Mouse (Mus musculus) hindbrain, embryonic 15.5 days (tissue): ENCODE measurements around the gene Stk38. TPM values are rescaled to one million over a fixed set of nuclear protein-coding genes. Genes with fewer than 3 reads are reported as not detected.
A peak's percentile ranks its signal among the peaks of the same experiment; 100 is the strongest.
"Not testable (repeated sequence)": the region's sequence is repeated elsewhere in the genome, so short reads cannot be mapped to it uniquely, and the experiment has no call there.

Experiments used
- ATAC-seq: fragments of 200-750 bp; cut with Nextera tagmentation; 2 replicates; pipeline ENCODE4 v1.8.0; 2017; ENCODE audit warnings: low read depth, moderate number of reproducible peaks, moderate TSS enrichment; ENCODE audit not compliant: low FRiP score
- H3K27ac ChIP-seq: fragments of 300-500 bp; sonication (generic); replicated peaks from 2 replicates; pipeline ENCODE4 v1.5.1; 2015; ENCODE audit warnings: mild to moderate bottlenecking, inconsistent platforms
- H3K27me3 ChIP-seq: fragments of 300-500 bp; sonication (generic); 2 replicates; pipeline ENCODE4 v1.6.1; 2015; ENCODE audit warnings: control low read depth, inconsistent platforms
- H3K36me3 ChIP-seq: fragments of 300-500 bp; sonication (generic); 2 replicates; pipeline ENCODE4 v1.6.1; 2015; ENCODE audit warnings: control low read depth, inconsistent platforms
- H3K4me1 ChIP-seq: fragments of 300-500 bp; sonication (generic); replicated peaks from 2 replicates; pipeline ENCODE4 v1.6.1; 2015; ENCODE audit warnings: control low read depth, inconsistent platforms
- H3K4me2 ChIP-seq: fragments of 300-500 bp; sonication (generic); 2 replicates; pipeline ENCODE4 v1.6.1; 2015; ENCODE audit warnings: moderate library complexity, mild to moderate bottlenecking, inconsistent platforms
- H3K4me3 ChIP-seq: fragments of 300-500 bp; sonication (generic); 2 replicates; pipeline ENCODE4 v1.5.1; 2015; ENCODE audit warnings: mild to moderate bottlenecking, inconsistent platforms
- H3K9ac ChIP-seq: fragments of 300-500 bp; sonication (generic); 2 replicates; pipeline ENCODE4 v1.6.1; 2015; ENCODE audit warnings: inconsistent platforms
- H3K9me3 ChIP-seq: fragments of 300-500 bp; sonication (generic); 2 replicates; pipeline ENCODE4 v1.6.1; 2016; ENCODE audit warnings: control low read depth, inconsistent platforms
- WGBS: fragments of 180-500 bp; shearing (Covaris S2); methylation state at CpG from one replicate; pipeline ENCODE4 v1.1.7; 2015; 5-methylcytosine and 5-hydroxymethylcytosine counted together
- polyA plus RNA-seq: library from polyadenylated mRNA; unstranded; fragments of >200 nt; fragmentation: Nextera tagmentation; extraction: Ambion mirVana; gene quantifications from 2 replicates; pipeline ENCODE4 v1.2.1, GENCODE M21; 2015

Stk38 gene
- polyA plus RNA-seq, 1 experiment from 2014 or later, result 83.0 TPM

GRCm38 (mm10) chr17:29033569-29034061 lies 25.8 kb upstream of the Stk38 start:
- Histone ChIP-seq H3K36me3 (peaks cover 22% of the 10 kb centered on the region), H3K4me3 (peak overlapping the region; percentile 67), H3K4me1 (peaks cover 47% of the 10 kb centered on the region), H3K4me2 (peak overlapping the region; percentile 98), H3K9me3 (no peaks in the 10 kb centered on the region), H3K9ac (peak overlapping the region; percentile 88), H3K27ac (peak overlapping the region; percentile 98), H3K27me3 (no peaks in the 10 kb centered on the region)
- no peak for ATAC-seq
- under 1% methylated on average over 6 of the region's 6 CpGs for whole genome bisulfite sequencing

GRCm38 (mm10) chr17:29032274-29033069 lies 24.7 kb upstream of the Stk38 start, which contains the start of gene Srsf3:
Gene Srsf3, plus strand, starts transcription at chr17:29032628.
- H3K4me2 ChIP-seq, result peak within 1 kb of the TSS; percentile 98
- H3K4me1 ChIP-seq, result peaks cover 39% of the 10 kb centered on the region
- H3K9me3 ChIP-seq, result no peaks in the 10 kb centered on the region
- H3K36me3 ChIP-seq, result peaks cover 13% of the 10 kb centered on the region
- peak within 1 kb of the TSS; percentile 98 for H3K27ac ChIP-seq
- H3K4me3 ChIP-seq, result peak within 1 kb of the TSS; percentile 67
- peak within 1 kb of the TSS; percentile 89 for H3K9ac ChIP-seq
- no peaks in the 10 kb centered on the region for H3K27me3 ChIP-seq
- ATAC-seq, result peak; percentile 99
- WGBS, result under 1% methylated on average over 77 of the region's 77 CpGs

DNA sequence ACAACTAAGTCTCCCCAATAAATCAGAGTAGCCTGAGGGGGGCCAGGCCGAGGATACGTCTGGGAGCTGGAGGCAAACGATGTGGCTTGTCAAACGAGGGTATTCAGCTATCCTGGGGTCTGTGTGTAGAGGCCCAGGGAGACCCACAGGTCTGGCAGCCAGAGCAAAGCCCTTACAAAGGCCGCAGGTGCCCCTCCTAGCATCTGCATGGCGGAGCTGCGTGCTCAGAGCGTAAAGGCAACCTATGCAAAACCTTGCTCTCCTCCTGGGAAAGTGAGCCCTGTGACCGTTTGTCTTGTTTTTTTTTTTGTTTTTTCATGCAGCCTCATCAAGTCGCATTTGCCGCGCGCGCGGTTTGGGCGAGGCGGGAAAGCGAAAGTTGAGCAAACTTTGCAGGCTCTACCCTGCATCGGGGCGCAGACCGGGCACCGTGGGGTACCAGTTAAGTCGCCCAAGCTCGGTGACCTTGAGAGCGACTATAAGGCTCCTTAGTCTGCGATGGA lies 24.0 kb upstream of the Stk38 start:
- H3K27me3 ChIP-seq, result no peaks in the 10 kb centered on the region
- WGBS, result under 1% methylated on average over 26 of the region's 26 CpGs
- H3K27ac ChIP-seq, result peak overlapping the region; percentile 98
- H3K9me3 ChIP-seq, result no peaks in the 10 kb centered on the region
- peaks cover 32% of the 10 kb centered on the region for H3K4me1 ChIP-seq
- H3K4me3 ChIP-seq, result peak overlapping the region; percentile 67
- H3K9ac ChIP-seq, result peak overlapping the region; percentile 89
- H3K4me2 ChIP-seq, result peak overlapping the region; percentile 84
- peaks cover 6% of the 10 kb centered on the region for H3K36me3 ChIP-seq
- ATAC-seq, result no peak

DNA sequence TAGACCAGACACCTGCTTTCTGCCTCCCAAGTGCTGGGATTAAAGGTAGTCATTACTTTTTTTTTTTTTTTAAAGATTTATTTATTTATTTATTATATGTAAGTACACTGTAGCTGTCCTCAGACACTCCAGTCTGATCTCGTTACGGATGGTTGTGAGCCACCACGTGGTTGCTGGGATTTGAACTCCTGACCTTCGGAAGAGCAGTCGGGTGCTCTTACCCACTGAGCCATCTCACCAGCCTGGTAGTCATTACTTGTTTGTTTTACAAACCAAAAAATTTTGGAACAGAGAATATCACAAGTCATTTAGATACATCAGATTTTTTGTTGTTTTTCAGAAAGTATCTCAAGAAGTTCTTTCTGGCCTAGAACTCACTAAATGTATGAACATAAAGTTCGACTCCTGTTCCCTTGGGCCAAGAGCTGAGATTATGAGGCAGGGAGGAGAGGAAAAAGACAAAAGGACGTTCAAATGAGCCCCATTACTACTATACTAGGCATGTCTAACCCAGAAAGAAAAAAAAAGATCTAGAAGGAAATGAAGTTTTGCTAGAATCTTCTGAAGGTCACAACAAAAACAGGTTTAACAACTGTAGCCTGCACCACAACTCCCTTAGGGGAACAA lies 23.4 kb upstream of the Stk38 start:
- 54% methylated on average over 7 of the region's 7 CpGs for WGBS
- not testable (repeated sequence) for ATAC-seq, H3K36me3 ChIP-seq

GRCm38 (mm10) chr17:29030321-29031034 lies 22.7 kb upstream of the Stk38 start:
- ATAC-seq, result no peak
- peaks cover 20% of the 10 kb centered on the region for H3K4me1 ChIP-seq
- no peak overlapping the region for H3K4me3 ChIP-seq
- no peaks in the 10 kb centered on the region for H3K27me3 ChIP-seq
- H3K36me3 ChIP-seq, result no peaks in the 10 kb centered on the region
- 93% methylated on average over 6 of the region's 6 CpGs for WGBS
- no peaks in the 10 kb centered on the region for H3K9me3 ChIP-seq
- H3K4me2 ChIP-seq, result no peak overlapping the region
- no peak overlapping the region for H3K27ac ChIP-seq
- no peak overlapping the region for H3K9ac ChIP-seq

More for the DNA sequence above, 23.4 kb upstream of the Stk38 start:
- peaks cover 26% of the 10 kb centered on the region for H3K4me1 ChIP-seq
- peak overlapping the region; percentile 67 for H3K4me3 ChIP-seq
- not testable (repeated sequence) for H3K27me3 ChIP-seq, H3K9me3 ChIP-seq
- H3K27ac ChIP-seq, result peak overlapping the region; percentile 98
- peak overlapping the region; percentile 84 for H3K4me2 ChIP-seq
- H3K9ac ChIP-seq, result peak overlapping the region; percentile 89

DNA sequence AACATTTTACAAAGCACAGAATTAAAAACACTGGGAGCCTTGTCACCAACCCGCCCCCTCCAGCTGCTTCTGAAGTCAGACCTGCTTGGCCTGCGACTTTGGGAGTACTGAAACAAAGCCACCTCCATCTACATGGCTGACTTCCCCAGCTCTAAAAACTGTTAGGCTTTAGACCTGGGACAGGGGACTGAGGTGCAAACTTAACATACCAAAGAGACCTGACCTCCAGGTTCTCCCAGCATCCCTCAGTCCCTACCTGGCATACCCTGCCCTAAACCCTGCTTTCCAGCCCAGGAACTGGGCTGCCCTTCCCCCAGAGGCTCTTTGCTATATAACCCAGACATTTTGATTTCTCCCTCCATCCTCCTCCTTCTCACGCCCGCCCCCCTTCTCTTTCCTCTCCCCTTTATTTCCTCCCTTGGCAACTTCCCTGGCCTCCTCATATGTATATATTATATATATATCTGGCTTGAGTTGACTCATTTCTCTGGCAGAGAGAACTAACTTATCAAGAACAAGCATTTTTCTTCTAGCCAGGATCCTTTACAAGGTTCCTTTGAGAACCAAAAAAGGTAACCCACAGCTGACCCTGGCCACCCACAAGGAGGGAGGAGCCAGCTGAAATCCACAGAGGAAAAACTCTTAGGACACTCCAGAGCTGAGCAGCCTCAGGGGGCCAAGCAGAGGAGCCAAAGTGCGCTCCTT lies 19.0 kb upstream of the Stk38 start:
- ATAC-seq, result no peak
- 42% methylated on average over 5 of the region's 5 CpGs for WGBS
- H3K9ac ChIP-seq, result no peak overlapping the region

GRCm38 (mm10) chr17:29024896-29025565 lies 17.2 kb upstream of the Stk38 start:
- no peaks in the 10 kb centered on the region for H3K36me3 ChIP-seq
- H3K4me1 ChIP-seq, result 0 out of 2 replicates have a peak, but pooled peaks cover 8% of the 10 kb centered on the region
- ATAC-seq, result peak; percentile 19; the same call in 1 of the 2 replicates
- H3K4me2 ChIP-seq, result no peak overlapping the region
- no peaks in the 10 kb centered on the region for H3K27me3 ChIP-seq
- no peak overlapping the region for H3K4me3 ChIP-seq
- no peak overlapping the region for H3K9ac ChIP-seq
- H3K9me3 ChIP-seq, result no peaks in the 10 kb centered on the region
- H3K27ac ChIP-seq, result no peak overlapping the region
- WGBS, result 23% methylated on average over 10 of the region's 10 CpGs

More for the DNA sequence above, 19.0 kb upstream of the Stk38 start:
- Histone ChIP-seq H3K9me3 (no peaks in the 10 kb centered on the region), H3K4me3 (no peak overlapping the region), H3K36me3 (no peaks in the 10 kb centered on the region), H3K4me1 (peaks cover 14% of the 10 kb centered on the region), H3K4me2 (no peak overlapping the region), H3K27me3 (no peaks in the 10 kb centered on the region), H3K27ac (no peak overlapping the region)

DNA sequence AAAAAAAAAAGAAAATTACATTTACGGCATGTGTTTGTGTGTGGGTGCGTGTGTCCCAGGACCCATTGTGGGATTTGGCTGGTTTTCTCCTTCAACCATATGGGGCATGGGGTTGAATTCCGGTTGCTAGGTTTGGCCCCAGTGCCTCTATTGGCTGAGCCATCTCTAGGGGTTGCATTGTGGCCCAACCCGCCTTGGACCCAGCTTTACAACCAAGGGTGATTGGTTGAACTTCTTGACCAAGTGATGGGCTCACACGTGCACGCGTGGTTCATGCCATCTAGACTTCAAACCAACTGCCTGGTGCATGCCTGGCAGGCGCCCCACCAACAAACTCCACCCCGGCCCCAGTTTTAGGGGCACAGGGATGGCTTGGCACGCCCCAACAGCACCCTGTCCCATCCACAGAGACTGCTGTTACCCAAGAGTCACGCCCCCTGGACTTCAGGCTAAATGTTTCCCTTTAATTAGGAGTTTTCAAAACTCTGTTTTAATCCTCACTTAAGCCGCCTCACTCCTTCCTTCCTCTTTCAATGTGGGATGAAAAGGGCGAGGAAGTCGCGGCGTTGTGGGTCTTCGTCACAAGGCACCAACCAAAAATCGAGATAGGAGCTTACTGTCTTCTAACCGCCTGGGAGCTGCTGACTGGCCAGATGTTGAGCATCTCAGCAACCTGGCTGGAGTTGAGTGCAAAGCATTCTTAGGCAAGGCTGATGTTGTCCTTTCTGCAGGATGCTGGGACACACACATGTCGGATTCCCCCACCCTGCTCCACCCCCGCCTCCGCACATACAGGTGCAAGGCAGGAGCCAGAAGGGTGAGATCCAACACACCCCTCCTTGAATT lies 16.5 kb upstream of the Stk38 start:
- Histone ChIP-seq H3K36me3 (no peaks in the 10 kb centered on the region), H3K4me1 (0 out of 2 replicates have a peak, but pooled peaks cover 8% of the 10 kb centered on the region)
- WGBS, result 60% methylated on average over 22 of the region's 22 CpGs

GRCm38 (mm10) chr17:29023346-29023745 lies 15.6 kb upstream of the Stk38 start:
- no peak for ATAC-seq
- Histone ChIP-seq H3K27me3 (no peaks in the 10 kb centered on the region), H3K9me3 (no peaks in the 10 kb centered on the region), H3K4me2 (no peak overlapping the region), H3K27ac (no peak overlapping the region), H3K9ac (no peak overlapping the region), H3K4me3 (no peak overlapping the region), H3K36me3 (no peaks in the 10 kb centered on the region), H3K4me1 (0 out of 2 replicates have a peak, but pooled peaks cover 8% of the 10 kb centered on the region)
- WGBS, result 89% methylated on average over 6 of the region's 6 CpGs

More for the DNA sequence above, 16.5 kb upstream of the Stk38 start:
- Histone ChIP-seq H3K27me3 (no peaks in the 10 kb centered on the region), H3K9me3 (no peaks in the 10 kb centered on the region), H3K9ac (no peak overlapping the region), H3K4me2 (no peak overlapping the region), H3K27ac (no peak overlapping the region), H3K4me3 (no peak overlapping the region)
- no peak for ATAC-seq

DNA sequence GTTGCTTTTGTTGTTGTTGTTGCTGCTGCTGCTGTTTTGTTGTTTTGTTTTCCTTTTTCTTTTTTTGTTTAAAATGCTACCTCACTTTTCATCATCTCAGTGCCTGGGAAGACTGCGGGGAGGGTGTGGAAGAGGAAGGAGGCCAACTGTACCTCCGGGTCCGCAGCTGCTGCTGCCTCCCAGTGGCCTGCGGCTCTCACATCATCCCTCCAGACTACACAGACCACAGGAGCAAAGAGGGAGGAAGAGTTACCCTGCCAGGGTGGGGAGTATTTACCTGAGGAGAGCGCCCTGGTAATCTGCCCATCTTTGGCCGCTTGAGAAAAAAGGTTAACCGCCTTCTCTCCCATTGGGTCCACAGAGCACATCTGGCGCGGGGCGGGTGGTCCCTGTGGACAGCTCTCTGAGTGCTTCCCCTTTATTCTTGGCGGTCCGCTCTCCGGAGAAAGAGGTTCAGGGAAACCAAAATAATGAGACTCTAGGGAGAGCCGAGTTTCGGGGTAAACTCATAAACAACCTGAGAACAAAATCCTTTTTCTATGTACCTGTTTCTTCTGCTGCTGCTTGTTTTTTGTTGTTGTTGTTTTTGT lies 14.5 kb upstream of the Stk38 start:
- ATAC-seq, result no peak
- H3K36me3 ChIP-seq, result no peaks in the 10 kb centered on the region
- H3K27me3 ChIP-seq, result no peaks in the 10 kb centered on the region
- H3K9ac ChIP-seq, result no peak overlapping the region
- WGBS, result 21% methylated on average over 15 of the region's 15 CpGs
- 0 out of 2 replicates have a peak, but pooled peaks cover 8% of the 10 kb centered on the region for H3K4me1 ChIP-seq
- no peak overlapping the region for H3K27ac ChIP-seq
- no peak overlapping the region for H3K4me3 ChIP-seq
- H3K9me3 ChIP-seq, result no peaks in the 10 kb centered on the region
- peak overlapping the region; percentile 27; the same call in 1 of the 2 replicates for H3K4me2 ChIP-seq
